Mouse (Mus musculus) liver, embryonic 15.5 days (tissue): Measurements from ENCODE around the gene Msh5. TPM values are rescaled to one million over a fixed set of nuclear protein-coding genes. Genes with fewer than 3 reads are reported as not detected.

Experiments
- ATAC-seq: fragments of 200-750 bp; cut with Nextera tagmentation; 2 replicates; pipeline ENCODE4 v1.8.0; 2017; ENCODE audit warnings: moderate number of reproducible peaks, mild to moderate bottlenecking, moderate library complexity; ENCODE audit not compliant: insufficient read depth
- H3K27ac ChIP-seq: fragments of 300-500 bp; sonication (generic); replicated peaks from 2 replicates; pipeline ENCODE4 v1.5.1; 2015; ENCODE audit warnings: mild to moderate bottlenecking, inconsistent platforms
- H3K27me3 ChIP-seq: fragments of 300-500 bp; sonication (generic); 2 replicates; pipeline ENCODE4 v1.6.1; 2015; ENCODE audit warnings: mild to moderate bottlenecking, inconsistent platforms
- H3K36me3 ChIP-seq: fragments of 300-500 bp; sonication (generic); replicated peaks from 2 replicates; pipeline ENCODE4 v1.6.1; 2015; ENCODE audit warnings: moderate library complexity, mild to moderate bottlenecking, inconsistent platforms
- H3K4me1 ChIP-seq: fragments of 300-500 bp; sonication (generic); replicated peaks from 2 replicates; pipeline ENCODE4 v1.6.1; 2015; ENCODE audit warnings: inconsistent platforms
- H3K4me2 ChIP-seq: fragments of 300-500 bp; sonication (generic); 2 replicates; pipeline ENCODE4 v1.6.1; 2015; ENCODE audit warnings: moderate library complexity, mild to moderate bottlenecking, inconsistent platforms
- H3K4me3 ChIP-seq: fragments of 300-500 bp; sonication (generic); replicated peaks from 2 replicates; pipeline ENCODE4 v1.5.1; 2015; ENCODE audit warnings: mild to moderate bottlenecking, inconsistent platforms
- H3K9ac ChIP-seq: fragments of 300-500 bp; sonication (generic); 2 replicates; pipeline ENCODE4 v1.6.1; 2015; ENCODE audit warnings: moderate library complexity, mild to moderate bottlenecking, inconsistent platforms
- H3K9me3 ChIP-seq: fragments of 300-500 bp; sonication (generic); replicated peaks from 2 replicates; pipeline ENCODE4 v1.6.1; 2016; ENCODE audit warnings: inconsistent platforms
- WGBS: fragments of 180-500 bp; shearing (Covaris S2); methylation state at CpG from one replicate; pipeline ENCODE4 v1.1.7; 2015; ENCODE audit warnings: mixed read lengths; ENCODE audit not compliant: insufficient replicate concordance; 5-methylcytosine and 5-hydroxymethylcytosine counted together
- polyA plus RNA-seq: library from polyadenylated mRNA; unstranded; fragments of >200 nt; fragmentation: Nextera tagmentation; extraction: Ambion mirVana; gene quantifications from 2 replicates; pipeline ENCODE4 v1.2.1, GENCODE M21; 2015

Msh5 gene
- polyA plus RNA-seq, 1 experiment from 2014 or later, result 4.3 TPM

DNA sequence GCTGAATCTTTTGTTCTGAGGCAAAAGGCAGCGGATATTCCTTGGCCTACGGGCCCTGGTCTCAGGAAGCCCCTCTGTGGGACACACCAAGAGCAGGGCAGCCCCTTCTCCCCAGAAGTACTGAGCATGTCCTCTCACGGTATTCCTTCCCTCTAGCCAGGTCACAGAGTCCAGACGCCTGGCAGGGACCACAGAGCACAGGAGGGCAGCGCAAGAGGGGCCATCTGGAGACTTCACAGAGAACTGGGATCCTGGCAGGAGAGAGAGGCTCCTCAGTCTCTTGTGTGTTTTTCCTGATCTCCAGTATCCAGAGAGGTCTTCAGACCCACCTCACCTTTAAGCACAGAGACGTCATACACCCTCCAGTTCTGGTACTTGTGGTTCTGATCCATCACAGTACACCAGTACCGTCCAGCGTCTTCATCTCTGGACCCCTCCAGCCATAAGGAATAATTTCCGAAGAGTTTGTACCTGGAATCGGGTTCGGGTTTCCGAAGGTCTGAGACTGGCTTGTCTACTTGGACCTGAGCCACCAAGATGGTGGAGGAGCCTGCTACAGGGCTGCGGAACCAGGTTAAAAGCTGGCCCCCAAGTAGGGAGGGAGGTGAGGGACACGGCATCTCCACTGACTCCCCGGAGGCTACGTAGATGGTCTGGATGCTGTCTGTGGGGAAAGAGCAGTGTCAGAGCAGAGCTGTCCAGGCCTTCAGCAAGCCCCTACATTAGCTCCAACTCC is 36.5 kb upstream of the Msh5 start:
- Histone ChIP-seq H3K9ac (no peak overlapping the region), H3K4me1 (peaks cover 42% of the 10 kb centered on the region), H3K4me2 (no peak overlapping the region), H3K9me3 (no peaks in the 10 kb centered on the region), H3K36me3 (no peaks in the 10 kb centered on the region), H3K27ac (no peak overlapping the region), H3K27me3 (peaks cover 5% of the 10 kb centered on the region), H3K4me3 (no peak overlapping the region)
- 81% methylated on average over 16 of the region's 16 CpGs for WGBS
- ATAC-seq, result no peak

DNA sequence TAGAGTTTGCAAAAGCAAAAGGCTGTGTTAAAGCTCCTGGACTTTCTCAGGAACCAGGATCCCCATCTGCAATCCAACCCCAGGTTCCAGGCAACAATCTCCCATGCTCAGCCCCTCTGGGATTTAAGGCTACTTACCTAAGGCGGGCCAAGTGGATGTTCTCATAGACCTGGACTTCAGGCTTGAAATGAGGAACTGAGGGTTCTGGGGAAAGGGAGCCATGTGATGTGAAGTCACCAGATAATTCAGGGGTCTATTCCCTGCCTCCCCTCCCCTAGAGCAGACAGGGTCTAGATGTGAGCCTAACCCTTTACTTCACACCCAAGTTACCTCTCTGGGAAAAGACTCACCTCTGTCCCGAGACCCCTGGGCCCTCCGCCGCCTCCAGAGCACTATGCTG is 34.2 kb upstream of the Msh5 start:
- 83% methylated on average over 4 of the region's 4 CpGs for WGBS
- H3K9me3 ChIP-seq, result no peaks in the 10 kb centered on the region
- no peak for ATAC-seq
- H3K4me1 ChIP-seq, result peaks cover 56% of the 10 kb centered on the region
- peaks cover 18% of the 10 kb centered on the region for H3K27me3 ChIP-seq
- peak overlapping the region; percentile 70 for H3K4me2 ChIP-seq
- no peak overlapping the region; the same call in 1 of the 2 replicates for H3K4me3 ChIP-seq
- H3K9ac ChIP-seq, result peak overlapping the region; percentile 23; the same call in 1 of the 2 replicates
- H3K27ac ChIP-seq, result peak overlapping the region; percentile 85
- H3K36me3 ChIP-seq, result no peaks in the 10 kb centered on the region

DNA sequence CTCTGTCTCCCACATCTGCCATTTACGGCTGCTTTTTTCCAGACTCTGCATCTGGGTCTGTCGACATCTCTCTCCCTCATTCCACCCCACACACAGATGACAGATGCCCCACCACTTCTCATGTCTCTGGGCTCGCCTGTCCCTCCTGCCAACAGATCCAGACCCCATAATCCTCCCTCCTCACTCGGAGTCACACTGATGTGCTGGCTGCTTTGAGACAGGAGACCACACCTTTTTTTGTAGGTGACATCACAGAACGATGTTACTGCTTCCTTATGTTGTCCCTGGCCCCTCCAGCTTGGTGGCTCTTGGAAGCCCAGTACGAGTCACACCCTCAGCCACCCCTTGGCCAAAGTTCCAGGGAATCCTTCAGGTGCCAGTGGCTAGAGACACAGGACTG is 33.7 kb upstream of the Msh5 start:
- 26% methylated on average over 6 of the region's 6 CpGs for WGBS
- H3K9me3 ChIP-seq, result no peaks in the 10 kb centered on the region
- peak overlapping the region; percentile 23 for H3K9ac ChIP-seq
- H3K4me2 ChIP-seq, result peak overlapping the region; percentile 70
- peaks cover 18% of the 10 kb centered on the region for H3K27me3 ChIP-seq
- no peaks in the 10 kb centered on the region for H3K36me3 ChIP-seq
- peak overlapping the region; percentile 85 for H3K27ac ChIP-seq
- H3K4me1 ChIP-seq, result peaks cover 51% of the 10 kb centered on the region
- peak overlapping the region; percentile 39 for H3K4me3 ChIP-seq
- ATAC-seq, result peak; percentile 66

DNA sequence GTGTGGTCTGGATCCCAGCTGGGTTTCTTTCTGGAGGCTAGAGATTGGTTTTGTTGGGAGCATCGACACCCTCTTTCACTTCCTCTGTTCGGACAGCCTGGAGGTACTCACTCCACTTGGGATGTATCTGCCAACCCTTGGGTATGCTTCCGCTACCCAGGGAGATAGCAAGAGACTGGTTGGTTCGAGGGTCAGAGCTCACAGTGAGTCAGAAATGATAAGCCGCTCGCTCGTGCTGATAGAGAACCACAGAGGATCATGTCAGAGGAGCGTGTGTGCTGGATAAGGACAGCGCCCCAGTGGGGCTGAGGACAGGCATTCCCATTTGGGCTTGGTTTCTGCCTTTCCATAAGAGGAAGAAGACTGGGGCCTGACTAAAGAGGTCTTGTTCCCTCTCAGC is 33.2 kb upstream of the Msh5 start:
- peak overlapping the region; percentile 70 for H3K4me2 ChIP-seq
- H3K27ac ChIP-seq, result peak overlapping the region; percentile 85
- no peaks in the 10 kb centered on the region for H3K36me3 ChIP-seq
- no peaks in the 10 kb centered on the region for H3K9me3 ChIP-seq
- peak overlapping the region; percentile 23 for H3K9ac ChIP-seq
- ATAC-seq, result peak; percentile 96
- peaks cover 47% of the 10 kb centered on the region for H3K4me1 ChIP-seq
- 13% methylated on average over 9 of the region's 9 CpGs for WGBS
- H3K27me3 ChIP-seq, result peaks cover 18% of the 10 kb centered on the region
- H3K4me3 ChIP-seq, result peak overlapping the region; percentile 39

DNA sequence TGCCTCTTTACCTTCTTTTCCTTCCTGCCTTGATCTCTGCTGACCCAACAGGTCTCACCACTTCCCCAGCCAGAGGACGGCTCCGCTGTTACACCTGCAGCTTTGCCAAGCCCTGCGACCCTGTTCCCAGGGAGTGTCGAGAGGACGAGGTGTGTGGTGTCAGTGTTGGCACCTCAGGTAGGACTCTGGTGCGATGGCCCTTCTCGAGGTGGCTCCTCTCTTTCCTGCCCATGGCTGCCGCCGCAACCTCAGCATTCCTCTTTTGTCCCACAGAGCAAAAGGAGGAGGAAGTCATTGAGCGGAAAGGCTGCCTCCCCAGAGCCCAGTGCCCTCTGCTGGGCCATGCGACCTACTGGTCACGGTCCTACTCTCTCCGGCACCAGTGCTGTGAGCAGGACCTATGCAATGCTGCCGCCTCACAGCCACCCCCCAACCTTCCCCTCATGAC is 31.3 kb upstream of the Msh5 start, which contains the start of gene Ly6g6d:
TSS of gene Ly6g6d (minus strand) at position 280 of the 448 bp plus-strand sequence.
- Histone ChIP-seq H3K9me3 (no peaks in the 10 kb centered on the region), H3K4me3 (no peak within 1 kb of the TSS), H3K9ac (no peak within 1 kb of the TSS), H3K27me3 (peaks cover 29% of the 10 kb centered on the region), H3K4me2 (peak within 1 kb of the TSS; percentile 29), H3K27ac (no peak within 1 kb of the TSS), H3K36me3 (no peaks in the 10 kb centered on the region), H3K4me1 (peaks cover 46% of the 10 kb centered on the region)
- WGBS, result 13% methylated on average over 14 of the region's 14 CpGs
- no peak for ATAC-seq

DNA sequence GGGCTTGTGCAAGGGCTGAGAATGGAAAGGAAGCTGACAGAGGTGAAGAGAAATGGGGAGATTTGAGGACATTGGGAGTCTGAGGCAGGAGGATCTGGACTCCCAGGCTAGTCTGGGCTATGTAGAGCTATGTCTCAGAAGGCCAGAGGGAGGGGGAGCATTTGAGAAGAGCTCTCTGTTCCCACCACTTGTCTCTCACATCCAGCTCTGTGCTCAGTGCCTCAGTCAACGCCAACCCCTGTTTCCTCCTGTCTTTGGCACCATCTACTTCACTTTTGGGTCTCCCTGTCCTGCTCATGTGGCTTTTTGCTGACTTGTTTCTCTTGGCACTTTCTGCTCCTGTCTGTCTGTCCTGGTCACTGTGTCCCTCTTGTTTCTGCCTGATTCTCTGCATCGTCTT is 30.7 kb upstream of the Msh5 start:
- no peaks in the 10 kb centered on the region for H3K36me3 ChIP-seq
- H3K27ac ChIP-seq, result no peak overlapping the region
- H3K4me2 ChIP-seq, result no peak overlapping the region
- no peak for ATAC-seq
- H3K9ac ChIP-seq, result no peak overlapping the region
- no peak overlapping the region for H3K4me3 ChIP-seq
- WGBS, result 18% methylated on average over 2 of the region's 2 CpGs
- H3K27me3 ChIP-seq, result peaks cover 30% of the 10 kb centered on the region
- no peaks in the 10 kb centered on the region for H3K9me3 ChIP-seq
- H3K4me1 ChIP-seq, result peaks cover 46% of the 10 kb centered on the region

DNA sequence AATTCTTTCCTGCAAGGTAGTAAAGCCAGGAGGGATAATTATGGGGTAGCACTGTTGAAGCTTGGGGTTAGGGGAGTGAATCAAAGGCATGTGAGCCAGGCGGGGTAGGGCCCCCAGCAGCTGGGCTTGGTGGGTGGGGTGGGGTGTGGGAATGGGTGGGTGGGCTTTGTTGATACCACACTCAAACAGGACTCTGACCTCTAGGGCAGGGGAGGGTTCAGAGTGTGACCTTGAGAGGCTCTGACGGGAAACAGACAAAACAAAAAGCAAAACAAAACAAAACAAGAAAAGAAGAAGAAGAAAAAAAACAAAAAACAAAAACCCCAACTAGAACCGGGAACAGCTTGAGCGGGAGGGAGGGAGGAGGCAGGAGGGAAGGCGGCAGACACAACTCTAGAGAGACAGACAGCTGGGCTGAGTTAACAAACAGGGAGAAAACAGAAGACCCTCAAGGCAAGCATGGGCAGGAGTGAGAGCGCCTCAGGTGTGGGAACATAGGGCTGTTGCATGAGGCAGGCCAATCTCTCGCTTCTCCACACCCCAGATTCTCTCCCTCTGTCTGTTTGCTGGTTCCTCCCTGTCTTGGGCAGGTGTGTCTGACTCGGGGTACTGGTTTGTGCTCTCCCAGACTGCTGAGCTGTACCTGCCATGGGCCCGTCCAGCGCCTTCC is 30.1 kb upstream of the Msh5 start, which contains the start of gene Ly6g6e:
TSS of gene Ly6g6e (plus strand) at position 396 of the 670 bp plus-strand sequence.
- peaks cover 30% of the 10 kb centered on the region for H3K27me3 ChIP-seq
- H3K4me3 ChIP-seq, result no peak within 1 kb of the TSS
- H3K9me3 ChIP-seq, result no peaks in the 10 kb centered on the region
- peak within 1 kb of the TSS; percentile 29 for H3K4me2 ChIP-seq
- no peak for ATAC-seq
- H3K9ac ChIP-seq, result no peak within 1 kb of the TSS
- H3K36me3 ChIP-seq, result no peaks in the 10 kb centered on the region
- WGBS, result 33% methylated on average over 10 of the region's 10 CpGs
- H3K27ac ChIP-seq, result no peak within 1 kb of the TSS
- peaks cover 46% of the 10 kb centered on the region for H3K4me1 ChIP-seq

DNA sequence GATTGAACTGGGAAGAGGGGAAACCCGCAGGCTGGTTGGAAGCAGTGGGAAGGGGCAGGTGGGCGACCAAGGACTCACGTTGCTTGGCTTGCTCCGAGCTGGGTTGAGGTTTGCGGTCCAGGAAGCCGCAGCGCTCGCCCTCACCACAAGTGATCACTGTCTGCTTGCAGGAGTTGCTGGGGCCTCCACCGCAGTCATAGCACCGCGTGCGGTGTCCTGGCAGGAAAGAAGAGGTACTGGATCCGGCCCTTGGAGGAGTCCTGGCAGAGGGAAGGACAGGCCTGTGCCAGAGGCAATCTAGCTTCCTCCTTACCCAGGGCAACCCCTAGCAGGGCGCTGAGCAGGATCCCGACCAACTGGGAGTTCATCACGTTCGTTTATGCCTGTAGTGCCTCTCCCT is 27.6 kb upstream of the Msh5 start:
- Histone ChIP-seq H3K9me3 (no peaks in the 10 kb centered on the region), H3K27me3 (peaks cover 44% of the 10 kb centered on the region), H3K36me3 (no peaks in the 10 kb centered on the region), H3K9ac (no peak overlapping the region; the same call in 1 of the 2 replicates), H3K4me2 (no peak overlapping the region), H3K4me1 (peaks cover 31% of the 10 kb centered on the region), H3K27ac (no peak overlapping the region), H3K4me3 (no peak overlapping the region)
- 24% methylated on average over 17 of the region's 17 CpGs for WGBS
- no peak for ATAC-seq

DNA sequence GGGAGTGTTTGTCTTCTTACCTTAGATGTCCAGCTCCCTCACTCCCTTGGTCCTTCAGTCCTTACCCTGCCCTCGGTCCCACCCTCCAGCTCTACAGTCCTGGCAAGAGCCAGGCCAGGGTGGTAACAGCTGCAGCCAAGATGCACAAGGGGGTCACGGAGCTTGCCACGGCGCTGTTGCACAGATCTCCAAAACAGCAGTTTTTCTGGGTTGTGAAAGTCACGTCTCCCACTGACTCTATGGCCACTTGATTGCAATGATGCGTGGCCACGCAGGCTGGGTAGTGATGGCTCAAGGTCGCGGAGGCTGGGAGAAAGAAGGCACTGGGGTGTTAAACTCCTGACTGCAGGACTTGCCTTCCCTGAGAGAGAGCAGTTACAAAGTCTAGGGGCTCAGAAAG is 24.9 kb upstream of the Msh5 start:
- H3K4me2 ChIP-seq, result no peak overlapping the region

DNA sequence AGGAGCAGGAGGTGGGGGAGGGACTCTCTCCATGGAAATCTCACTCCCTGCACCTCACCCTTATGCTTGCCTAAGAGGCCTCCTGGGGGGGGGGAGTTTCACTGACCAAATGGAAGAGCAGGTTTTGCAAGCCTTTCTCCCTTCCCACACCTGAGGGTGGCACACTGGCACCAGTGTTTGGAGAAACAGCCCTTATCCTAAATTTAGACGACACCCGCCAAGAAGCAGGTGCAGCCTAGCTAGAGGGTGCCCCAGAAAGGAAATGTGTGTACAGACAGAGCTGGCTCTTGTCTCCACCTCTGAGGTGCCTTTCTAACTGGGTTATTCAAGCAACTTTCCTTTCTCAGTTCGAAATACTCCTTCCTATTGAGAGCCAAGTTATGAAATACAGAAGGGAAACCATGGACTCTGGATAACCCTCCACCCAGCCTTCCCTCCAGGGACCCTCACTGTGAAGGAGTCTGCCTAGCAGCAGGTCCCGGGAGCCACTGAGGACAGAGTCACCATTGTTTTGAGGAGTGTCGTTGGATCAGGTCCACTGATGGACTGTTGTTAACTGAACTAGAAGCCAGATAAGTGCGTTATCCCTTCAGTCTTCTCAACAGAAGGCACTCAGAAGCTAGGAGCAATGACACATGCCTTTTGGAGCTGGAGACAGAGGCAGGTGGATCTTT is 24.1 kb upstream of the Msh5 start:
- WGBS, result 33% methylated on average over 6 of the region's 6 CpGs
- no peak for ATAC-seq
- Histone ChIP-seq H3K4me3 (no peak overlapping the region), H3K36me3 (no peaks in the 10 kb centered on the region), H3K4me2 (no peak overlapping the region), H3K9me3 (no peaks in the 10 kb centered on the region), H3K27me3 (peaks cover 60% of the 10 kb centered on the region), H3K4me1 (peaks cover 17% of the 10 kb centered on the region), H3K27ac (no peak overlapping the region), H3K9ac (no peak overlapping the region)

More for the DNA sequence above, 24.9 kb upstream of the Msh5 start:
- Histone ChIP-seq H3K9ac (no peak overlapping the region), H3K36me3 (no peaks in the 10 kb centered on the region), H3K9me3 (no peaks in the 10 kb centered on the region), H3K27ac (no peak overlapping the region), H3K27me3 (peaks cover 52% of the 10 kb centered on the region), H3K4me1 (peaks cover 14% of the 10 kb centered on the region), H3K4me3 (no peak overlapping the region)
- ATAC-seq, result no peak
- 67% methylated on average over 9 of the region's 9 CpGs for WGBS
